Mouse (Mus musculus): ENCODE results near the gene Gm43518. TPM values are rescaled to one million over a fixed set of nuclear protein-coding genes. Genes with fewer than 3 reads are reported as not detected.

Gene Gm43518
- polyA plus RNA-seq, 1 experiment from 2014 or later: 0.25 TPM

DNA sequence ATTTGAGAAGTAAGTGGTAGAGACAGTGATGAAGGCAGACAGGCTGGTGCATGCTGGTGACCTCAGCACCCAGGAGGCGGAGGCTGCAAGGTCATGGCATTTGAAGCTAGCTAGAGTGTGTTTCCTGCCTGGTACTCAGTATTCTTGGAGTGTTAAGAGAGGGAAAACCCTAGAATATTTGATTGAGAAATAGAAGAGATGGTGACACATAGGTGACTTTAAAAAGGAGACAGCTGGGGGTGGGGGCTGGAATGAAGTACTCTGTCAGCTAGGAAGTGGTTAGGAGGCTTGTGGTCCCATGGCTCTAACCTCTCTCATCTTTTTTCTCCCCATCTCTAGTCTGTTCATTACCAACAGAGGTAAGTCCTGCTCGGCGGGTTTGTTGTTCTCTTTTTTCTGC is 12.4 kb upstream of the Gm43518 start:
- H3K4me1 ChIP-seq (ENCODE audit: control insufficient read depth, insufficient read depth, low read length): no peaks in the 10 kb centered on the region
- H3K4me3 ChIP-seq (ENCODE audit: low read depth, low read length): no peak overlapping the region
- H3K9ac ChIP-seq (ENCODE audit: low read length): no peak overlapping the region
- no peak overlapping the region for H3K27ac ChIP-seq (replicated peaks; ENCODE audit: low read depth, low read length)
- no peaks in the 10 kb centered on the region for H3K27me3 ChIP-seq (ENCODE audit: control insufficient read depth, insufficient read depth, low read length)
- no peaks in the 10 kb centered on the region for H3K9me3 ChIP-seq (ENCODE audit: control insufficient read depth, low read length)
- DNase-seq (ENCODE audit: low spot score) (no peak), ATAC-seq (ENCODE audit: insufficient number of reproducible peaks, low FRiP score, low TSS enrichment, low read depth) (no peak)
- no peak overlapping the region for H3K4me2 ChIP-seq (ENCODE audit: low read depth, severe bottlenecking)
- H3K36me3 ChIP-seq (ENCODE audit: control insufficient read depth, insufficient read depth, low read length): peaks cover 12% of the 10 kb centered on the region
- WGBS: 94% methylated on average over 3 of the region's 3 CpGs

DNA sequence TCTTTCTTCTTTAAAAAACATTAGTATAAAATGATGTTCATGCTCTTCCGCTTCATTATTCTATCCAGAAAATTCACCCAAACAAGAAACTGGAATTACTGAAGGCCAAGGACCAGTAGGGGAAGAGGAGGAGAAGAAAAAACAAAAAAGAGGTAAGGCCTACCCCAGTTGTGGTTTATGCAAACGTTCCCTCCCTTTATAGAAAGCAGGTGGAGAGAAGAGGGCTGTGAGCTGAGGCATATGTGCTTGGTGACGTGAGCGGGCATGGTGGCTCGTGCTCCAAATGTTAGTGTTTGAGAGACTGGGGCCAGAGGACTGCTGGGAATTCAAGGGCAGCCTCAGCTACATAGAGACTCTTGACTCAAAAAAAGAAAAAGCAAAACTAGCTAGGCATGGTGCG is 5.1 kb upstream of the Gm43518 start:
- no peak for ATAC-seq (ENCODE audit: insufficient number of reproducible peaks, low FRiP score, low TSS enrichment, low read depth)
- H3K4me3 ChIP-seq (ENCODE audit: low read depth, low read length): no peak overlapping the region
- DNase-seq (ENCODE audit: low spot score): no peak
- no peak overlapping the region for H3K27ac ChIP-seq (replicated peaks; ENCODE audit: low read depth, low read length)
- H3K4me1 ChIP-seq (ENCODE audit: control insufficient read depth, insufficient read depth, low read length): no peaks in the 10 kb centered on the region
- no peak overlapping the region for H3K9ac ChIP-seq (ENCODE audit: low read length)
- H3K4me2 ChIP-seq (ENCODE audit: low read depth, severe bottlenecking): no peak overlapping the region
- 89% methylated on average over 6 of the region's 6 CpGs for WGBS
- H3K36me3 ChIP-seq (ENCODE audit: control insufficient read depth, insufficient read depth, low read length): peaks cover 27% of the 10 kb centered on the region; the same call in 1 of the 2 replicates
- H3K27me3 ChIP-seq (ENCODE audit: control insufficient read depth, insufficient read depth, low read length): no peaks in the 10 kb centered on the region
- no peaks in the 10 kb centered on the region for H3K9me3 ChIP-seq (ENCODE audit: control insufficient read depth, low read length)

DNA sequence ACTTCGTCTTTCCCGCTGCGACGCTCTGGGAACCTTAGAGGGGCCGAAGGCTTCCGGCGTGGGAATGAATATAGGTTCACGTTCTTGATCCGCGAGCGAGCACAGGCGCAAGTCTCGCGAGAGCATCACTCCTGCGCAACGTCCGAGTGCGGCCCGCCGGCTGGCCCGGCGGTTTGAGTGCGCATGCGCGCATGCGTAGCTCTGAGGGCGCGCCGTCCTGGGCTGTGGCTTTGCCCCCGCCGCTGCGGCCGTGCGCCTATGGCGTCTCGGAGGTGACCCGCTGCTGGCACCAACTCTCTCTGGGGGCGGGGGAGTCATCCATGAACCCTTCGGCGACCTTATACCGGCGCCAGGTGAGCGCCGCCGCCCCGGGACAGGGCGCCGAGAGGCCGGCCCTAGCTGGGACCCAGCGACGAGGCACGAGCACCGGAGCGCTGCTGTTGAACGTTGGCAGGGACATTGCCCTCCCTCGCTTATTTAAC is 3.3 kb downstream of the Gm43518 start, which contains the start of gene Ccdc62:
Gene Ccdc62, plus strand, starts transcription at position 172 of the 482 bp plus-strand sequence.
- peaks cover 3% of the 10 kb centered on the region; the same call in 1 of the 2 replicates for H3K36me3 ChIP-seq (ENCODE audit: control insufficient read depth, insufficient read depth, low read length)
- ATAC-seq (ENCODE audit: insufficient number of reproducible peaks, low FRiP score, low TSS enrichment, low read depth) (peak; percentile 94), DNase-seq (ENCODE audit: low spot score) (peak; percentile 95)
- peak within 1 kb of the TSS; percentile 70 for H3K4me2 ChIP-seq (ENCODE audit: low read depth, severe bottlenecking)
- peak within 1 kb of the TSS; percentile 87 for H3K9ac ChIP-seq (ENCODE audit: low read length)
- H3K4me1 ChIP-seq (ENCODE audit: control insufficient read depth, insufficient read depth, low read length): no peaks in the 10 kb centered on the region
- WGBS: under 1% methylated on average over 53 of the region's 56 CpGs
- peak within 1 kb of the TSS; percentile 69; the same call in 1 of the 2 replicates for H3K27ac ChIP-seq (replicated peaks; ENCODE audit: low read depth, low read length)
- H3K4me3 ChIP-seq (ENCODE audit: low read depth, low read length): peak within 1 kb of the TSS; percentile 57
- no peaks in the 10 kb centered on the region for H3K27me3 ChIP-seq (ENCODE audit: control insufficient read depth, insufficient read depth, low read length)
- no peaks in the 10 kb centered on the region for H3K9me3 ChIP-seq (ENCODE audit: control insufficient read depth, low read length)

DNA sequence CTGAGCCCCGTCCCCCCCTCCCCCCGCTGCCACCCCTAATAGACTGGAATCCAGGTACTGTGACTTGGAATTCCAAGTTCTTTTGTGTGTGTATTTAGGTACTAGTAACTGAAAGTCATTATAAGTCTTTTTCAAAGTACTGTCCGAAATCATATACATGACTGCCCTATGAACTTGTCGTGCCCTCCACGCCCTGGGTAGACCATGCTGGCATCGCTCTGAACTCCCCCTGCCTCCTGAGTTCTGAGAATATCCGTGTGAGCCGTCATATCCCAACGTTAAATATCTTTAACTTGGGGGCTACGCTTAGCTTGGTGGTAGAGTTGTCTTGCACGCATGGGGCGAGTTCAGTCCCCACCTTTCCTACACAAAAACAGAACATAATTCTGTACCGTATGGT is 3.9 kb downstream of the Gm43518 start:
- 49% methylated on average over 13 of the region's 13 CpGs for WGBS
- peak overlapping the region; percentile 87 for H3K9ac ChIP-seq (ENCODE audit: low read length)
- H3K4me3 ChIP-seq (ENCODE audit: low read depth, low read length): peak overlapping the region; percentile 57
- peaks cover 3% of the 10 kb centered on the region; the same call in 1 of the 2 replicates for H3K36me3 ChIP-seq (ENCODE audit: control insufficient read depth, insufficient read depth, low read length)
- DNase-seq (ENCODE audit: low spot score) (no peak), ATAC-seq (ENCODE audit: insufficient number of reproducible peaks, low FRiP score, low TSS enrichment, low read depth) (no peak)
- no peak overlapping the region; the same call in 1 of the 2 replicates for H3K27ac ChIP-seq (replicated peaks; ENCODE audit: low read depth, low read length)
- H3K9me3 ChIP-seq (ENCODE audit: control insufficient read depth, low read length): no peaks in the 10 kb centered on the region
- peak overlapping the region; percentile 70 for H3K4me2 ChIP-seq (ENCODE audit: low read depth, severe bottlenecking)
- no peaks in the 10 kb centered on the region for H3K27me3 ChIP-seq (ENCODE audit: control insufficient read depth, insufficient read depth, low read length)
- H3K4me1 ChIP-seq (ENCODE audit: control insufficient read depth, insufficient read depth, low read length): no peaks in the 10 kb centered on the region

DNA sequence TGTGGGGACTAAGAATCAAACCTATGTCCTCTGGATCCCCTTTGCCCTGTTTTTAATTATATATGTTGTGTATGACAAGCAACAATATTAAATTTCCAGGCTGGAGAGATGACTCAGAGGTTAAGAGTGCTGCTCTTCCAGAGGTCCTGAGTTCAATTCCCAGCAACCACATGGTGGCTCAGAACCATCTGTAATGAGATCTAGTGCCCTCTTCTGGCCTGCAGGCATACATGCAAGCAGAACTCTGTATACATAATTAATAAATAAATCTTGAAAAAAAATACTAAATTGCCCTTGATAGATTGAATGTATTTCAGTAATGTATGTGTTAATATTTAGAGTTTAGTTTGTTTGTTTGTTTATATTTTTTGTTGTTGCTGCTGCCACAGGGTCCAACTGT is 5.7 kb downstream of the Gm43518 start:
- no peak for ATAC-seq (ENCODE audit: insufficient number of reproducible peaks, low FRiP score, low TSS enrichment, low read depth)
- H3K9me3 ChIP-seq (ENCODE audit: control insufficient read depth, low read length): no peaks in the 10 kb centered on the region
- H3K36me3 ChIP-seq (ENCODE audit: control insufficient read depth, insufficient read depth, low read length): no peaks in the 10 kb centered on the region; the same call in 1 of the 2 replicates
- no peaks in the 10 kb centered on the region for H3K27me3 ChIP-seq (ENCODE audit: control insufficient read depth, insufficient read depth, low read length)
- DNase-seq (ENCODE audit: low spot score): no peak
- no peak overlapping the region for H3K9ac ChIP-seq (ENCODE audit: low read length)
- H3K27ac ChIP-seq (replicated peaks; ENCODE audit: low read depth, low read length): no peak overlapping the region
- no peak overlapping the region for H3K4me3 ChIP-seq (ENCODE audit: low read depth, low read length)
- H3K4me1 ChIP-seq (ENCODE audit: control insufficient read depth, insufficient read depth, low read length): no peaks in the 10 kb centered on the region
- H3K4me2 ChIP-seq (ENCODE audit: low read depth, severe bottlenecking): no peak overlapping the region

DNA sequence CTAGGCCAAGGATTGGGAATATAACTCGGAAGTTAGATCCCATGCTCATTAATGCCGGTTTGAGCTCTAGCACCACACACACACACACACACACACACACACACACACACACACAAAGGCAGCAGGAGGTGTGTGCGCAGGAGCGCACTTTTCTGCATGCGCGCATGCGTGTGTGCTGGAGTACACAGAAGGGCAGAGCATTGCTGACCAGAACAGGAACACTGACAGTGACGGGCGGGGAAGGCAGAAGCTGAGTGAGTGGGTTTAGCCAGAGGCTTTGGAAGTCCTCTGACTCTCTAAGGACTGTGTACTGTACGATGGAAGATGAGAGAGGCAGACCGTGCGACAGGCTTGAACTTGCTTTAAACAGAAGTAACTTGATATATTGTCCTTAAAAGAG is 6.3 kb downstream of the Gm43518 start:
- no peaks in the 10 kb centered on the region for H3K9me3 ChIP-seq (ENCODE audit: control insufficient read depth, low read length)
- H3K27me3 ChIP-seq (ENCODE audit: control insufficient read depth, insufficient read depth, low read length): no peaks in the 10 kb centered on the region
- ATAC-seq (ENCODE audit: insufficient number of reproducible peaks, low FRiP score, low TSS enrichment, low read depth): no peak
- no peak for DNase-seq (ENCODE audit: low spot score)
- H3K4me3 ChIP-seq (ENCODE audit: low read depth, low read length): no peak overlapping the region
- H3K4me1 ChIP-seq (ENCODE audit: control insufficient read depth, insufficient read depth, low read length): no peaks in the 10 kb centered on the region
- no peaks in the 10 kb centered on the region; the same call in 1 of the 2 replicates for H3K36me3 ChIP-seq (ENCODE audit: control insufficient read depth, insufficient read depth, low read length)
- no peak overlapping the region for H3K4me2 ChIP-seq (ENCODE audit: low read depth, severe bottlenecking)
- WGBS: 89% methylated on average over 12 of the region's 12 CpGs
- H3K27ac ChIP-seq (replicated peaks; ENCODE audit: low read depth, low read length): no peak overlapping the region
- no peak overlapping the region for H3K9ac ChIP-seq (ENCODE audit: low read length)

DNA sequence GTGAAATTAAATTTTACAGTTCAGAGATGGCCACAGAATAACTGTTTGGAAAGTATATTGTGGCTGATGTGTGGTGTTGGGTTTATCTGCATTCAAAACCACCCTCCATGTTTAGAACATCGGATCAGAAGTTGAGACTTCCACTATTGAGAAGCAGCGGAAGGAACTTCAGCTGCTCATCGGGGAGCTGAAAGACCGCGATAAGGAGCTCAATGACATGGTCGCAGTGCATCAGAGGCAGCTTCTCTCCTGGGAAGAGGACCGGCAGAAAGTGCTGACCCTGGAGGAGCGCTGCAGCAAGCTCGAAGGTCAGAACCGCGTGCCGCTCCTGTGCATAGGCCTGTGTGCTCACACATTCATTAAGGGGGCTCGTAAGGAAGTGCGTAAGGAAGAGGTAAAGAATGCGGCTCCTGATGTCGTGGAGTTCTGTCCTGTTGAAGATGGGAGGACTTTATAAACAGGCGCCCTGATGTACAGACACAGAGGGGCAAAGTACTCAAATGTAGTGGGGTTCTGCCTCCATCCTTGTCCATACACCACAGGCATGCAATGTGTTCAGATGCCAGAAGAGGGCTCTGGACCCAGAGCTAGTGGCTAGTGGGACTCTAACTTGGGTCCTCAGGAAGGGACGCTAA is 6.9 kb downstream of the Gm43518 start:
- Histone ChIP-seq H3K27ac (replicated peaks; ENCODE audit: low read depth, low read length) (no peak overlapping the region), H3K4me2 (ENCODE audit: low read depth, severe bottlenecking) (no peak overlapping the region), H3K4me1 (ENCODE audit: control insufficient read depth, insufficient read depth, low read length) (no peaks in the 10 kb centered on the region), H3K27me3 (ENCODE audit: control insufficient read depth, insufficient read depth, low read length) (no peaks in the 10 kb centered on the region), H3K9ac (ENCODE audit: low read length) (peak overlapping the region; percentile 22; the same call in 1 of the 2 replicates), H3K4me3 (ENCODE audit: low read depth, low read length) (no peak overlapping the region), H3K36me3 (ENCODE audit: control insufficient read depth, insufficient read depth, low read length) (no peaks in the 10 kb centered on the region), H3K9me3 (ENCODE audit: control insufficient read depth, low read length) (no peaks in the 10 kb centered on the region)
- 43% methylated on average over 18 of the region's 18 CpGs for WGBS
- DNase-seq (ENCODE audit: low spot score) (peak; percentile 51), ATAC-seq (ENCODE audit: insufficient number of reproducible peaks, low FRiP score, low TSS enrichment, low read depth) (no peak)

DNA sequence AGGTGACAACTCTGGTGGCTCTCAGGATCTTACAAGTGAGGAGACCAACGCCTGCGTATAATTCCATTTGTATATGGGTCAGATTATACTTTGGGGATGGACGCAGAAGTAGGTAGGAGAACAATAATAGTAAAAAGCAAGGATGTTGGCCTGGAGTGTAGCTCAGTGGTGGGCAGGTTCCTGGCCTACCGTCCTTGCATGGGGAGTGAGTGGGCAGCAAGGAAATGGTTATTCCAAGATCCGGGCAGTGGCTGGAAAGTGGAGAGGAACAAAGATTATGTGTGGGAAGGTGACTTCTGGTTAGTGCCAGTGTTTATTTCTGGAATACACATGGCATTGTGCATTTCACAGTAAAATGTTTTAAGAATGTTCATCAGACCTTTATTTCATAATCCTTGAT is 8.7 kb downstream of the Gm43518 start:
- 86% methylated on average over 5 of the region's 5 CpGs for WGBS
- Histone ChIP-seq H3K9ac (ENCODE audit: low read length) (no peak overlapping the region), H3K36me3 (ENCODE audit: control insufficient read depth, insufficient read depth, low read length) (no peaks in the 10 kb centered on the region), H3K9me3 (ENCODE audit: control insufficient read depth, low read length) (no peaks in the 10 kb centered on the region), H3K4me3 (ENCODE audit: low read depth, low read length) (no peak overlapping the region), H3K27me3 (ENCODE audit: control insufficient read depth, insufficient read depth, low read length) (no peaks in the 10 kb centered on the region), H3K4me1 (ENCODE audit: control insufficient read depth, insufficient read depth, low read length) (no peaks in the 10 kb centered on the region), H3K27ac (replicated peaks; ENCODE audit: low read depth, low read length) (no peak overlapping the region), H3K4me2 (ENCODE audit: low read depth, severe bottlenecking) (no peak overlapping the region)
- DNase-seq (ENCODE audit: low spot score): no peak
- no peak for ATAC-seq (ENCODE audit: insufficient number of reproducible peaks, low FRiP score, low TSS enrichment, low read depth)
